Mouse (Mus musculus) cerebellum, adult 9-11 months (tissue): ENCODE measurements around the gene Tmem184a.

Source experiments
- DNase-seq: peaks from one replicate; pipeline ENCODE4 v3.0.0; 2022

Tmem184a gene

DNA sequence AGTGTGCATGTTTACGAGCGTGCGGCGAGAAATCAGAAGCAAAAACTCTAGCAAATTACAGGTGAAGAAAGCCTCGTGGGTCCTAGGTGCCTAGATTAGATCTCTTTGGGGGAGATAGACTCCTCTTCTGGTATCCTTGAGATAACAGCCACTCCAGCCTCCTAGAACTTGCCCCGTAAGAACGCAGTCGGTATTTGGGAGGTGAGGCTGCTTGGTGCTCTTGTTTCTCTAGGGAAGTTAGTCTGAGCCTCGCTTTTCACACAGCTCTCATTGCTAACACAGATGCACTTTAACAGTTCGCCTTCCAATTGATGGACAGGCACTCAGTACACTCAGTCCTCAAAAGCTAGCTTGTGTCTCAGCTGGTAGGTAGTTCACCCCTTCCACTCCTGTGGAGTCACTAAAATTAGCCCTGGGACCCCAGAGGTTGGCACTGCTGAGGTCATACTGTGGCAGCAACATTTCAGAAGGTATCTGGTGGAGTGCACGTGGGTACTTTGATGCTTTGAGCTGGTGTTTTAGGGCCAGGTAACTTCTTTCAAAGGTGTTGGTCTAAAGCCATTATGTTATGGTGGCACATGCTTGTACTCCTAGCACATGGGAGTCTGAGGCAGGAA, 27.4 kb downstream of the Tmem184a start:
- no peak for DNase-seq

DNA sequence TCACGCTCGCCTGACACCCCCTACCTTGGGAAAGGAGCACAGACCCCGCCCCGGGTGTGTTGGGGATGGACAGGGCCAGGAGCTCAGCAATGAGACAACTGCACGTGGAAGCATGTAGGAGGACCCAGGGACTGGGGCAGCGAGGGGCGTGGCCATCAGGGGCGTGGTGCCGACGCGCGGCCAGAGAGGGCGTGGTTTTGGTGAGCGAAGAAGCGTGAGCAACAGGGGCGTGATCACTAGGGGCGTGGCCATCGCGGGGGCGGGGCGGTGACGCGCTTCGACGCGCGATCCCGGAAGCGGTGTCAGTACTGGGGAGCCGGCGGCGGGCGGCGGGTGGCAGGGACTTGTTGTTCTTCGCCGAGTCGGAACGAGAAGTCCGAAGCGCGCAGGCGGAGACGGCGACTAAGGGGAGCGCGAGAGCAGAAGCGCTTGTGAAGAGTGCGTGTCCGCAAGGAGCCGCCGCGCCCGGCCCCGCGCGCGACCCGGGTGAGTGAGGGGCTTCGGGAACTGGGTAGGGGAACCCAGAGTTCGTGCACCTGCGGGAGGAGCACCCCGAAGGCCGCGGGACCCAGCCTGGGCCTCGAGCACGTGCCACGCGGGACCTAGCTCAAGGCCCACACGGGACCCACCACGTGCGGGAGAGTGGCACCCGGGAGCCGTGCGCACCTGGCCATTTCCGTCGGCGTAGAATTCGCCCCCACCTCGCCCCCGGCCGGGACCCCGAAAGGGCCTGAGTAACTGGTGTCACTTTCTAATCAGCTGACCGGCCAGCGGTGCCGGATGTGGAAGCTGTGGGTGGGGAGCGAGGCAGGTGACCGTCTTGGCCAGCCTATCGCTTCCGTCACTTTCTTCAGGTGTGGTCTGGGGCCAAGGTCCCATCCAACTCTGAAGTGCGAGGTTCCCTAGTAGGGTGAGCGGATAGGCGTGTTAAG, 28.2 kb downstream of the Tmem184a start, which contains the start of gene Mafk:
TSS of gene Mafk (plus strand) at position 287 of the 932 bp plus-strand sequence.
- DNase-seq = peak; percentile 84

GRCm38 (mm10) chr5:139789466-139789865, 30.3 kb downstream of the Tmem184a start:
- DNase-seq = no peak

- DNase-seq = no peak
Observed at GRCm38 (mm10) chr5:139781406-139781805, 38.3 kb downstream of the Tmem184a start.

DNA sequence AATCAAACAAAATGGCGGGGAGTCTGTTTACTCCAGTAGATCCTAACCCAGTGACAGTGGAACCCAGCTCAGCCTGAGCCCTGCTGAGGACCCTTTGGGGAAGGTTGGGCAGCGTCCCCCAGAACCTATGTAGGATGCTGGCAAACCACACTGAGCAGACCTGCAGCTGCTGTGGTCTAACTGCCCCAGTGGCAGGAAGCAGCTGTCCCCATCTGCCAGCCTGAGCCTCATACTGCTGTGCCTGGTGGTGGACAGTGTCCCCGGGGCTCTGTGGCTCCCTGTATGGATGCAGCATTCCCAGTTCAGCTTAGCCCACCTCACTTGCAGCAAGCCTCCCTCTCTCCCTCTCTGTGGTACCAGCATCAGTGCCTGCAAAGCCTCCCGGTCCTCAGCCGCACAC, 42.8 kb downstream of the Tmem184a start:
- DNase-seq = no peak

GRCm38 (mm10) chr5:139775216-139775926, 44.3 kb downstream of the Tmem184a start, which contains the start of gene Ints1:
TSS of gene Ints1 (minus strand) at chr5:139775674.
- DNase-seq = peak; percentile 95

DNA sequence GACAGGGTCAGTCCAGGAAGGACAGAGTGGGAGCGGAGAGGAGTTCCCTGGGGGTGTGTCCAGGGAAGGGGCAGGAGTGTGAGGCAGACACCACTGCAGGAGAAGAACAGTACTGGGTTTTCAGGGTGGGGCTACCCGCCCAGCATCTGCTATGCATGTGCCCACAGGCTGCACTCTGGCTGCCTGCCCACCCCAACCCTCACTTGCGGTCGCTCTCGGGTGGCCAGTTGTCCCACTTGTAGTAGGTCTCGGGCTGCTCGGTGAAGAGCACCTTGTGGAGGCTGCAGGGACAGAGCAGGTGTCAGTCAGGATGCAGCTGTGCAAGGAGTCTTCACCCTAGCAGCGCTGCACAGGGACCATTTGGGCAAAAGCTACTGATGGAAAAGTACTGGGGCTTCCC, 51.5 kb downstream of the Tmem184a start:
- DNase-seq = no peak

GRCm38 (mm10) chr5:139764296-139764695, 55.4 kb downstream of the Tmem184a start:
- DNase-seq = no peak

- DNase-seq = no peak
Observed at GRCm38 (mm10) chr5:139758096-139758495, 61.6 kb downstream of the Tmem184a start.

GRCm38 (mm10) chr5:139756586-139756985, 63.1 kb downstream of the Tmem184a start:
- DNase-seq = no peak

- no peak for DNase-seq
Observed at GRCm38 (mm10) chr5:139756135-139756534, 63.6 kb downstream of the Tmem184a start.

DNA sequence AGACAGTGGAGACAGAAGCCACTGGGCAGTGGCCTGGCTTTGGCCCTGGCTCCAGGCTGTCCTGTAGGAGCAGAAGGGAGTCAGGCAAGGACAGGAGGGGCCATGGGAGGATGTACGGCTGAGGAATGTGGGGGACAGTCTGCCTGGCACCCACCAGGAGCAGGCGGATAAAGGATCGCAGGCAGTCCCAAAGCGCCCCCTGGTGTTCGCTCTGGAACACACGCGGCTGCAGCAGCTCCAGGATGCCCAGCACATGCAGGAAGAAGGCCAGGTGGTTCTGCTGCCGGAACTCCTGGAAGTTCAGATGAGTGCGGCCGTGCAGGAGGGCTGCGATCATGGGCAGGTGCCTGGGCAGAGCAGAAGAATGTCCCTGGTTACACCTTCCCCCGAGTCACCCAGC, 65.0 kb downstream of the Tmem184a start:
- peak; percentile 72 for DNase-seq
